Mouse (Mus musculus): Measurements from ENCODE around the gene Ctbp2. TPM values are rescaled to one million over a fixed set of nuclear protein-coding genes. Genes with fewer than 3 reads are reported as not detected.

Gene Ctbp2
- total RNA-seq, 2 experiments from 2014 or later: 11.7 to 15.9 TPM

Other genes starting within 250 kb of the Ctbp2 start
- 10 to 100 TPM; 36.9 to 40.6 TPM for gene Zranb1, start 193.2 kb downstream of the Ctbp2 start, total RNA-seq (2021)
- under 1 TPM; 0.33 to 0.96 TPM for gene Fgfr2, start 1.0 kb downstream of the Ctbp2 start, total RNA-seq (2021)

Data from gastrocnemius, postnatal 25 days (tissue).